Mouse (Mus musculus) yolk sac, embryonic 10.5 days (tissue): ENCODE data around the gene Ltbp4.

Experiments used
- DNase-seq: peaks from one replicate; pipeline ENCODE4 v3.0.0-alpha.2; 2017; ENCODE audit warnings: low spot score

The Ltbp4 gene

DNA sequence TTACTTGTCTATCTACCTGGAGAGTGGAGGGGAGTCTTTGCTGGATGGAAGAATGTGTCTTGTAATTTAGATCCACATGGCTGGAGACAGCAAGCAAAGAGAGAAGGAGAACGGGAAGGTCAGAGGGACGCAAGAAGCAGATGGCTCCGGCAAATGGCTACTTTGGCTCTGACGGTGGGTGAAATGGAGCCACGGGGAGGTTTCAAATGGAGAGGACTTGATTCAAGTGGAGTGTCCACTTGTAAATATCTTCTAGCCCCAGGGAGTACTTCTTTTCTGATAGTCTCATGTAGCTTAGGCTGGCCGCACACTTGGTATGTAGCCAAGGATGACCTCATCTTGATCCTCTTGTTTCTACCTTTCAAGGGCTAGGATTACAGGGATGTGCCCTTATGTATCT, 38.7 kb downstream of the Ltbp4 start:
- DNase-seq: no peak

DNA sequence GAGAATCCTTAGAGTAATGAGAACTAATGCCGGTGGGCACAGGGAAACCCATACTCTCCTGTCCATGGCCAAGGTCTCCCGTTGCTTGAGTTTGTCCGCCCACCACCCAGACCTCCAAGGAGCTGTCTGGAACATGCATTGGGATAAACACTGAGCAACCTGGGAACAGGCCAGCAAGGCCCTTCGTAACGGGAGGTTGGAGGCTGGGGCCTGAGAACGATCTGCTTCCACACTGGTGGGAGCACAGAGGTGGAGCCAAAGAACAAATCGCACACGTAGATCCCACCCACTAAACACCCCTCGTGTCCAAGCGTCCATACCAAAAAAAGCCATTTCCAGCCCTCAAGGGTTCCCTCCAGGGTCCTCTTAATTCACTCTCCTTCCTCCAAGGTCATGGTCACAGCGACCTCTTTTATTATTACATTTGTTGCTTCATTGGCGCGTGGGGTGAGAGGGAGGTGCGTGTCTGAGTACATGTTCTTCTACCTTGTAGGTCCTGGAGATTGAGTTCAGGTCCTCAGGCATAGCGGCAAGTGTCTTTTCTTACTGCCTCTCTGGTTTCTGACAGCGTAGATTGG, 39.4 kb downstream of the Ltbp4 start:
- DNase-seq: no peak

DNA sequence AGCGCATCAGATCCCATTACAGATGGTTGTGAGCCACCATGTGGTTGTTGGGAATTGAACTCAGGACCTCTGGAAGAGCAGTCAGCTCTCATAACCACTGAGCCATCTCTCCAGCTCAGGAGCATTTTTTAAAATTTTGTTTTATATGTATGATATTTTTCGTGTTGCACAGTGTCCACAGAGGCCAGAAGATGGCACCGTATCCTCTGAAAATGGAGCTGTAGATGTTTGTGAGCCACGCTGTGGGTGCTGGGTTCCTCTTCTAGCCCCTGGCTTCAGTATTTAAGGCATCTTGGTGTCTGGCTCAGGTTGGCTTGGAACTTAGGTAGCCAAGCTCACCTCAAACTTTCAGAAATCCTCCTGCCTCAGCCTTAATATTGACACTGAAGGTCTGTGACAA, 41.0 kb downstream of the Ltbp4 start:
- no peak for DNase-seq

DNA sequence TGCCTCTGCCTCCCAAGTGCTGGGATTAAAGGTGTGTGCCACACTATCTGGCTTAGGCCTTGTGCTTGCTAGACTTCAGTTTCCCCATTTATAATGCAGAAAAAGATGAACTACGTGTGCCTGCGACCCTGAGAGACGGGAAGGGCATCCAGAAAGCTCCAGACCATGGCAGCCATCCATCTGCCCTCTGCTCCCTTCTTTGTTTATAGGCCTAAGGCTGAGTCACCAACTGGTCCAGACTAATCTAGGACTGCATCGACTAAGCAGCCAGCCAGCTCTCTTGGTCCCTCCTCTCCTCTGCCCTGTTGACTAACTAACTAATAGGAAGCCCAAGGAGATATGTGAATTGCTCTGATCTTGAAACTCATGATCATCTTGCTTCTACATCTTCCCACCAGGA, 41.5 kb downstream of the Ltbp4 start:
- DNase-seq: no peak

DNA sequence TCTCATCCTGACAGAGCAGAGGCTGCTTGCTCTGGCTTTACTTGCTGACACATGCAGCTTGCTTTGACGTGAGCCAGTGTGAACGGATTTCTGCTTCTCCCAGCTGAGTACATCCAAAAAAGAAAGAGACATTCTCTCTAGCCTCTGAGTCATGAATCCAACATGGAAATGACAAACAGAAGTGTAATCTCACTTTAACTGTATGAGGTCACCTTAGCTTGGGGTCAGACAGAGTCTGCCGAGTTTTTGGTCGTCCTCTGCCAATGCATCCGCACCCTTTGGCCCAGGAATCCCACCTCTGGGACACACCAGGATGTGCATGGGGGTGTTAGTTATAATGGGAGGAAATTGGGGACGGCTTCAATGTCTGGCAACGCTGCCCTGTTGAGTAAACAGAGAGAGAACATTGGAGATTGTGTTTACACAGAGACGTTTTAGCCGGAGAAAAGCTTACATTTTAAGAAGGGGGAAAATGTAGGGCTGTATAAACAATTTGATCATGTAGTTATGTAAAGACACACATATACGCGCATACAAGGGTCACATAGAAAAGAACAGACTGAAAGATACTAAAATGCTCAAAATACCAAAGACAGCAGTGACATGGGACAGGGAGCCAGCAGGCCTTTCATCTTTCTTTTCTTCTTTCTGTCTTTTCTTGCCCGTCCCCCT, 45.6 kb downstream of the Ltbp4 start:
- DNase-seq: no peak

DNA sequence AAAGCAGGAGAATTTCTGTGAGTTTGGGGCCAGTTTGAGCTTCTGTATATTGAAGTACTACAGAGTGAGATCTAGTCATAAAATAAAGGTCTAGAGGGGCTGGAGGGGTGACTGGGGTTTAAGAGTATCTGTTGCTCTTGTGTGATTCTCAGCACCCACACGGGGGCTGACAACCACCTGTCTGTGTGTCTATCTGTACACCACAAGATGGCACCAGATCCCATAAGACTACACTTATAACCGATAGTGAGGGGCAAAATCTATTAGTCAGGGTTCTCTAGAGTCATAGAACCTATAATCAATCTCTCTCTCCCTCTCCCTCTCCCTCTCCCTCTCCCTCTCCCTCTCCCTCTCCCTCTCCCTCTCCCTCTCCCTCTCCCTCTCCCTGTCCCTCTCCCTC, 46.9 kb downstream of the Ltbp4 start:
- DNase-seq: no peak

DNA sequence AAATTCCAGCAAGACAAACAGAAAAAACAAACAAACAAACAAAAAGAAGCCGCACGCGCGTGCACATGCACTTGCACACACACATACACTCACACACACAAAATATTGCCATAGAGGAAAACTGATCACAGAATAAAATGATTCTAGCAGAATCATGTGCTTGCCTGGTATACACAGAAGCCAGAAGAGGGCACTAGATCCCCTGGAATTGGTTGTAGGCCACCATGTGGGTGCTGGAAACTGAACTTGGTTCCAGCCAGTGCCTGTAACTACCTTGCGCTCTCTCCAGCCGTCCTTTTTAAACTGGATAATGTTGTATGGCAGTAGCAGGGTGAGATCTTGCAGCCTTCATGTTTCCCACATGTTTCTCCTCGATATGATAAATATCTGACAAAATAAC, 48.8 kb downstream of the Ltbp4 start:
- DNase-seq: no peak

DNA sequence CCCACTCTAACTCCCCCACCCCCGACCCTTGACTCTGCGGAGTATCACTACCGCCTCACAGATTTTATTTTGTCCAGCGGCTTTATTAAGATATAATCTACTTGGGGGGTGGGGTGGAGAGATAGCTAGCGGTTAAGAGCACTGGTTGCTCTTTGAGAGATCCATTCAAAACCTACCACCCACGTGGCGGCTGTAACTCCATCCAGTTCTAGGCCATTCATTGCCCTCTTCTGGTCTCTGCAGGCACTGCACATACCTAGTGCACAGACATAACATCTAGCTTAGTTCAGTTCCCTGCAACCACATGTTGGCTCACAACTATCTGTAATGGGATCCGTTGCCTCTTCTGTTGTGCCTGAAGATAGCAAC, 51.8 kb downstream of the Ltbp4 start:
- peak; percentile 69 for DNase-seq

DNA sequence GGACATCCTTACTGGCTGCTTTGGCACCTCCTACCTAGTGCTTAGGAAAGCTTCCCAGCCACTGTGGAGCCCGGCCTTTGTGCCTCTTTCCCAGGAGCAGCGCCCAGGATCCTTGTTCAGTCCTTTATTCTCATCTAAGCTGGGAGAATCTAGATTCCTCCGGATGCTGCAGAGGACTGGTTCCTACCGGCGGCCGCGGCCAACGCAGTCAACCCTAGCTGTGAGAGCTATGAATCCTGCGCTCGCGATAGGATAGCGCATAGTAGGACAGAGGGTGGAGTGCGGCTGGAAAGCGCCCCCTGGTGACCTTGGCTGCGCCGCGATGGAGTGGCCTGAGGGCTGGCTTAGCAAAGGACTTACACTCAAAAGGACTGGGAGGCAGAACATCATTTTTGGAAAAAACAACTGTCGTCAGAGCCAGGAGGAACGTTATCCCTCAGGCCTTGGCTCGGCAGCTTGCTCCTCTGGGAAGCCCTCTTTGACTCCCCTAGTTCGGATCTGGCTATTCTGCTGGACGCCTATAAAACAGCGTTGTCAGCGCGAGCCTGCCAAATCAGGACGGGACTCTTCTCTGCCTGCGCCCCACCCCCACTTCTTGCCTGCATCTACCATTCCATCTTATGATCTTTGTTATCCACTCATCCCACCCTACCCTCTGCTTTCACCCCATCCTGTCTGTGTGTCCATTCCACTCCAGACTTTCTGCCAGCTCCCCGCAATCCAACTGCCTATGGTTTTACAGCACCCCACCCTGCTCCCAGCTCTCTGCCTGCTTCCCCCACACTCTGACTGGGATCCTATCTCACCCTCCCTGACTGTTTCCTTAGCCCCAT, 52.4 kb downstream of the Ltbp4 start:
- DNase-seq: peak; percentile 39

DNA sequence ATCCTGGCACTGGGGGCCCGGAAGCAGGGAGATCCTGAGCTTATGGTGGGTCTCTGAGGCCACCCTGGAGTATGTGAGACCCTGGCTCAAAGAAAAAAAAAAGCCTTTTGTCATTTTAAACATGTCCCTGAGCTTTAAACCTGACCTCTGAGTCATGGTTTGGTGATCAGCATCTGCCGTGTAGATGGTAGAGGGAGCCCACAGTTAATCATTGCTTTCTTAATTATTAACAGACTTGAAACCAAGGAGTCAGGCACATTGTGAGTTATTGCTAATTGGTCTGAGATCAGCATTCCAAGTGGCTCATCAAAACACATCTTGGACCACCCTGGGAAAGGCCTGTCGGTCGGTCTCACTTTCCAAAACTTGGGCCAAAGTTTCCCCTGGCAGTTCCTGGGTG, 55.3 kb downstream of the Ltbp4 start:
- no peak for DNase-seq

DNA sequence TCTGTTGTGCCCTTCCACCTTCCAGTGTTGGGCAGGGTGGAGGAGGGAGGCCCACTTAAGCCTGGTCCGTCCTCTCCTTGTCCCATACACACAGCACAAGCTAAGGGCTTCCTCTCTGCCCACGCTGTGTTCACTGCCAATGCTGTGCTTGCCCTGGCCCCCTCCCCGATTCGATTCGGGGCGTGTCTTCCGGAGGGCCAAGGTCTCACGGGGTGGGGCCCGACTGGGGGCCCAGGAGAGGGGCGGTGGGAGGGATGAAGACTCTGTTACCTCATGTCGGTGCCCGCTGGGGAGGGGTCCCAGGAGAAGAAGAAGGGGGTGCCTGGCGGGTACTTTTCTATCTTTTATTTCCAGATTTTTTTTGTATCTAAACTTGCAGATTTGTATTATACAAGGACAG, 55.8 kb downstream of the Ltbp4 start:
- no peak for DNase-seq

DNA sequence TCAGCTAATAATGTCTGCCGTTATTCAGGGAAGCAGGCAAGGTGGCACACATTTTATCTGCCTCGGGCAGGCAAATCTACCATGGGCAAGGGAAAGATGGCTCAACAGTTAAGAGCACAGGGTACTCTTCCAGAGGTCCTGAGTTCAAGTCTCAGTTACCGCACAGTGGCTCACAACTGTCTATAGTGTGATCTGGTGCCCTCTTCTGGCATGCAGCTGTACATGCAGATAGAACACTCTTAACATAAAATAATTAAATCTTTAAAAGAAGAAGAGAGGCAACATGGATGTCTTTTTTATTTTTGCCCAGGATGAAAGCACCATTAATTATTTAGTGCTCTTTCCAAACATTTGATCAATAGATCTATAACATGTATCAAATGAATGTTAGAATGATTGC, 60.3 kb downstream of the Ltbp4 start:
- no peak for DNase-seq

DNA sequence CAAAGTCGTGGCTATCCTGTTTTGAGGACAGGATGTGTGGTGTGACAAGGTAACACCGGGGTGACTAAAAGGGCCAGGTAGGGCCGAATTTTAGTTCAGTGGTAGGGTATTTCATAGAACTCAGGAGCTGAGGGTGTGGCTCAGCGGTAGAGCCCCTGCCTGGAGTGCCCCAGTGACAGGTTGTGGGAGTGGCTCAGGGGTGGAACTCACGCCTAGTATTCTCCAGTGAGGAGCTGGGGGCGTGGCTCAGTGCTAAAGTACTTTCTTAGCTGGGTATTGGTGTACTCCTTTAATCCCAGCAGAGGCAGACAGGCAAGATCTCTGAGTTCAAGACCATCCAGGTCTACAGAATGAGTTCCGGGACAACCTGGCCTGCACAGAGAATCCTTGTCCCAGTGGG, 61.5 kb downstream of the Ltbp4 start:
- no peak for DNase-seq

DNA sequence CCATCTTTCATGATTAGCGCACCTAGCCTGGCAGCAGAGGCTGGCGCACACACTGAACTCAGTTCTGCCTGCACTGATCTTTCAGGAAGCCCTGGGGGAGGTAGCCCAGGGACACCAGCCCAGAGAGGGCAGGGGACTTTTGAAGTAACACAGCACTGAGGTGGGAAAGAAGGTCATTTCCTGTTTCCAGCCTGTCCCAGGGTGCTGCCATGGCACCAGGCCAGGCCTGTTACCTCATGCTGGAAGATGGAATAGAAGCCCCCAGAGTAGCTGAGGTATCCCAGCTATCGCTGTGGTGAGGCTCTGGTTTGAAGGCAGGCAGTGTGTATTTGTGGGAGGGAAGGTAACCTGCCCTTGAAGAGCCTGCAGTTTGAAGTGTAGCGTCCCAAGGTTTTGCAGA, 62.6 kb downstream of the Ltbp4 start:
- DNase-seq: no peak

DNA sequence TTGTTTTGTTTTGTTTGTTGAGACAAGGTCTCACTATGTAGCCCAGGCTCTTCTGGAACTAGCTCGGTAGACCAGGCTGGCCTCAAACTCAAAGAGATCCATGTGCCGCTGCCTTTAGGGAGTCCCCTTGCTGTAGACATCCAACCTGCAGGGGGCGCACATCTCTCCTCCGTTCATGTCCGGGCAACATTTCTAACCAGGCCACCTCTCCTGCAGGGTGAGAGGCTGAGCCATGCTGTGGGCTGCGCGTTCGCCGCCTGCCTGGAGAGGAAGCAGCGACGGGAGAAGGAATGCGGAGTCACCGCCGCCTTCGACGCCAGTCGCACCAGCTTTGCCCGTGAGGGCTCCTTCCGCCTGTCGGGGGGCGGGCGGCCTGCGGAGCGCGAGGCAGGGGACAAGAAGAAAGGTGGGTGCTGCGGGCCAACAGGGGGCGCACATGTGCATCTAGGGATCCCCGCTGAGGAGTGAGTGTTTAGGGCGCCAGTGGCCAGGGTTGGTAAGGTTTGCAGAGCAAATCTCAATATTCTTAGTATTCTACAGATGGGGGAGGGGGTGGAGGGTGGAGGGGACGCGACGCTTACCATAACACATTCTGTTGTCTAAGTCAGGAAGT, 63.6 kb downstream of the Ltbp4 start:
- DNase-seq: peak; percentile 63

DNA sequence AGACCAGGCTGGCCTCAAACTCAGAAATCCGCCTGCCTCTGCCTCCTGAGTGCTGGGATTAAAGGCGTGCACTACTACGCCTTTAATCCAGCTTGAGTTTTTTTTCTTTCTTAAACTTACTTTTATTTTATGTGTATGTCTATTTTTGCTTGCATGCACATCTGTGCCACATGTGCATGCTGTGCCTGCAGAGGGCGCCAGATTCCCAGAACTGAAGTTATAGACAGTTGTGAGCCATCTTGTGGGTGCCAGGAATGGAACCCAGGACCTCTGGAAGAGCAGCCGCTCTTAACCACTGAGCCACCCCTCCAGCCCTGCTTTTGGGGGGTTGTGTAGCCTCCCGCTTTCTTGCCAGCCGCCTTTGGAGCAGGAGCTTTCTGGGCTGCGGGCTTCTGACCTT, 66.1 kb downstream of the Ltbp4 start:
- DNase-seq: no peak

DNA sequence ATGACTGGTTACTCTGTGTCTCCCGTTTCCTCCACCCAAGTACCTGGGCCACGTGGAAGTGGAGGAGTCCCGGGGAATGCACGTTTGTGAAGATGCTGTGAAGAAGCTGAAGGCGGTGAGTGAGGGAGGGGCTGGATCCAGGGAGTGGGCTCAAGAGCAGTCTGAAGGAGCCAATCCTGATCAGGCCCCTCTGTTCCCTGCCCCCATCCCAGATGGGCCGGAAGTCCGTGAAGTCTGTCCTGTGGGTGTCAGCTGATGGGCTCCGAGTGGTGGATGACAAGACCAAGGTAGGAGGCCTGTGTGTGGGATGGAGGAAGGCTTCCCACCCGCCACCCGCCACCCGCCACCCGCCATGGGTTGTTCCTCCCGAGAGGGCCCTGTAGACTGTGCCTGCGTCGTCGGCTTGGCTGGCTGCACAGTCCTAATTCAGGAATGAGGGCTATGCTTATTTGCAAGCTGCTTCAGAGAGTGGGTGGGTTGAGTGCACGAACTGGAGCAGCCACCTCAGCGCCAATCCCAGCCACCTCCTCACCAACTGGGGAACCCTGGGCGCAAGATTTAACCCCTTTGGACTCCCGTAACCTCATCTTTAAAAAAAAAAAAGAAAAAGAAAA, 70.9 kb downstream of the Ltbp4 start:
- no peak for DNase-seq

DNA sequence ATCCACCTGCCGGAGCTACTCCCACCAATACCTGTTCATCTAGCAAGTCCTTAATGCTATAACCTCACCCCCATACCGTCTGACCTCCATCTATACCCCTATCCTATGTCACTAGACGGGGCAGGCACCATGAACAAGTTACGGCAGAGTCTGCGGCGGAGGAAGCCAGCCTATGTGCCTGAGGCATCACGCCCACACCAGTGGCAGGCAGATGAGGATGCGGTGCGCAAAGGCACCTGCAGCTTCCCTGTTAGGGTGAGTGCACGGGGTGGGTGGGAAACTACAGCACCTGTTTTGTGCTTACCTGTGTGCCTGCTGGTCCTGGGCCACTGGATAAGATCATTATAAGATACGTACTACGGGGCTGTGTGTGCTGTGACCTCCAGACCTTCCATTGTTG, 72.7 kb downstream of the Ltbp4 start:
- DNase-seq: no peak

DNA sequence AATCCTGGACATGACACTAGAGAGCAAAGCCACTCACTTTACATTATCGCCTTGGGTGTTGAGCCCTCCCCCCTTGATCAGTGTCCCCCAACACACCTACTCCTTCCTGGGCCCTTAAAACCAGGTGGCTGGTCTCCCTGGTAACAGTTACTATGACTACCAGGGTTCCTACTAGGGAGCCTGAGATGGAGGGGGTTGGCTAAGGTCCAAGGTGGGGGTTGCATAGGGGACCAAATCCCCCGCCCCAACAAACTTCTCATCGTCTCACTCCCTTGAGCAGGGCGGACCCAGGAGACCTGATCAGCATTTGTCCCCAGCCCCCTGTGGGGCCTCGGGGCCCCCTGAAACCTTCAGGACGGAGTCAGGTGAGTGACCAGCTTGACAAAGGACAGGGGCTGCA, 75.6 kb downstream of the Ltbp4 start:
- no peak for DNase-seq

DNA sequence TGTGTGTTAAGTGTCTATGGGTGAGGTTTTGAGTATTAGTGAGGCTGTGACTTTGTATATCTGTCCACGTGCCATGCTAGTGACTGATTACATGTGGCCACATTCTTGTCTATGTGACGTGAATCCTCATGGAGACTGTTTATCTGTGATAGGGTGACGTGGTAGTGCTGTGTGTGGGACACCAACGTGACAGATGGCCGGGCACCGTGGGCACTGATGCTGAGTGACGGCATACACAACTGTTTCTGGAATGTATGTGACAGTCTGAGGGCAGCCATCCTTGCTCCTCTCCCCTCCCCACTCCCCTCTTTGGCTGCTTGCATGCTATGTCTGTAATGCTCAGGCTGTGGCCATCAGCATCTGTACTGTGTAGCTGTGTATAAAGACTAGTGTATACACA, 76.6 kb downstream of the Ltbp4 start:
- no peak for DNase-seq

DNA sequence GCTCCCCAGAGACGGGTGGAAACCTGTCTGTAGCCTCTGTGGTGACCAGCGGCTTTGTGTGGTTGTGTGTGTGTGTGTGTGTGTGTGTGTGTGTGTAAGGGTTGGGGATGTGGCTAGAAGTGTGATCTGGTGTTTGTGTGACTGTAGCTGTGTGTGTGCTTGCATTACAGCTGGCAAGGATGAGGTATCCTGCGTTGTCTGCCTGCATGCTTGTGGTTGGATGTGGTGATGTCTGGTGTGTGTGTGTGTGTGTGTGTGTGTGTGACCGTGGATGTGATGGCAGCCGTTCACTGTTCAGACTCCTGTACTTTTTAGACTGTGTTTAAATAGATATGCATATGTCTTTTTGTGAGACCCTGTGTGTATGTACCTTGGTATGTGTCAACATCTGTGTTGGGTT, 77.7 kb downstream of the Ltbp4 start:
- DNase-seq: no peak

DNA sequence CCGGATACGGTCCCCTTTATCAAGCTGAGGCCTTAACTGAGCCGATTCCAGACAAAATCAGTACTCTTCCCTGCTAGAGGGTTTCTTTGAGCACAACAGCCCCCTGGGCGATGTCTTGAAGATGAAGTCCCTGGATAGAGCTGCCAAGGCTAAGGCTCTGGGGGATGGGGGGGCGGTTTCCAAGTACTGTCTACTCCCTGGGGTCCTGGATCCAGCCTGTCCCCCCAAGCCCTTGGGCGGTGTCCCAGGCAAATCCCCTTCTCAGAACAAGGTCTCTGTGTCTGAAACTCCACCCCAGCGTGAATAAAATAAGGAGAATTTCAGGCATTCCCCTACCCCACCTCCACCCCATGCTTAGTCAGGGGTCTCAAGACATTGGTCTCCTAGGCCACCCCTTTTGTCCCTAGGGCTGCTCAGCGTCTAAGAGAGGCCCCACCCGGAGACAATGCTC, 78.2 kb downstream of the Ltbp4 start:
- no peak for DNase-seq
